Mouse (Mus musculus) hematopoietic stem cell, adult 5-6 weeks (primary cell): ENCODE results near the gene Cdkl4. TPM values are rescaled to one million over a fixed set of nuclear protein-coding genes. Genes with fewer than 3 reads are reported as not detected.

Source experiments
- total RNA-seq: library from RNA; stranded (forward); fragments of 172-1452, 232-1000 nt; gene quantifications from 2 replicates; pipeline ENCODE4 v1.2.3, GENCODE M21; 2017

The Cdkl4 gene
- total RNA-seq, 1 experiment from 2014 or later = not detected

Other genes with a start within 250 kb of the Cdkl4 start
- gene Gm10190, start 204.3 kb downstream of the Cdkl4 start, total RNA-seq = not detected in 2 replicates
- 12.4 and 13.6 TPM in 2 replicates for gene Sos1, start 97.4 kb downstream of the Cdkl4 start, total RNA-seq
- 15.1 and 18.6 TPM in 2 replicates for gene Map4k3, start 150.7 kb upstream of the Cdkl4 start, total RNA-seq